Mouse (Mus musculus) heart, adult 8-10 months (tissue): ENCODE data around the gene Relt. TPM values are rescaled to one million over a fixed set of nuclear protein-coding genes. Genes with fewer than 3 reads are reported as not detected.

Source experiments
- DNase-seq: peaks from one replicate; pipeline ENCODE4 v3.0.0; 2022; ENCODE audit warnings: low spot score
- total RNA-seq, 4 experiments: library from RNA; stranded (reverse); gene quantifications; 2 replicates each; pipeline ENCODE4 v1.2.4; 2022

The Relt gene
- total RNA-seq = 1 to 10 TPM; 3.8 to 4.1 (median 3.9) TPM

DNA sequence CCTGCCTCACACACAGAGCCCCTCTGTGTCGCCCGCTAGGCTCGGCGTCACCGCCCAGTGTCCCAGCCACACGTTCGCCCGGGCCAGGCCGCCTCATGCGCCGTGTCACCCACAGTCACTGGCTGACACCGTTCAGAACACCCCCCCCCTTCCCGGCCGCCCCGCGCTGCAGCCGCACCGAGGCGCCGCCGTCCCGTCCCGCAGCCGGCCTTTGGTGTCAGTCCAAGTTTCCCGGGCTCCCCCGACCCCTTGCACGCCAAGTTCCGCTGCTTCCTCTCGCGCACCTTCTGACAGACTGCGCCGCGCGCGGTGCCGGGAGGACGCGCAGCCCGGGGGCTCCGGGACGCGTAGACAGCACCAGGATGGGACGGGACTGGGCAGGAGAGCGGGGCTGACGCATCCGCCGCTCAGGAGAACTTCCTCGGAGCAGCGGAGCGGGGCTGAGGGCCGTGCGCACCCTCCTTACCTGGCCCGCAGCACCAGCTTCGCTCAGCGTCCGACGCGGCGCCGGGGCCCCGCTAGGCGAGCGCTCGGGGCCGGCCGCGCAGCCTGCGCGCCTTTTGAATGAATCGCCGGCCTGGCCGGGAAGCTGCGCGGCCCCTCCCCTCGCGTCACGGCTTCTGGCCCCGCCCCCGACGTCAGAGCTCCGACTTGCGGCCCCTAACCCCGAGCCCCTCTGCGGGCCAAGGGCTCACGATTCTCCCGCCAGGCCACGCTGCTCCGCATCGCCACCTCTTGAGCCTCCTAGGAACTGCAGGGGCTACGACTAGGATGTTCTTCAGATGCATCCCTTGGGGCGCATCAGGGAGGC is at the start of gene Relt:
Relt (minus strand) TSS at position 619 of the 811 bp plus-strand sequence.
- peak; percentile 93 for DNase-seq

DNA sequence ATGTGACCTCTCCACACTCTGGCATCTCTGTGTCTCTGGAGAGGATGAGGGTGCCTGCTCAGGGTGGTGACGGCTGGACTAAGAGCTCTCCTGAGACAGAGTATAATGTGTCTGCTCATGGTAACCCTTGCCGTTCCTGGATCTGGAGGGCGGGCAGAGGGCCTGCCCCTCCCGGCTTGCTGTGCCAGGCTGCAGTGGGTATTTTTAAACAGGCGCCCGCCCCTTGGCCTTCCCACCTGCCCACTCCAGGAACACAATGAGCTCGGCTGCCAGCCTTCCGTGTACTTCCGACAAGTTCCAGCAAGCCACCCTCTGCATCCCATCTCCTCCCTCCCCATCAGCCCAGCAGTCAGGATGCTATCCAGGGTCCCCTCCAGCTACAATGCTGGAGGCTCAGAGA is 48.5 kb upstream of the Relt start:
- DNase-seq = no peak

GRCm38 (mm10) chr7:100911246-100911770 is 48.1 kb upstream of the Relt start:
- peak; percentile 45 for DNase-seq

DNA sequence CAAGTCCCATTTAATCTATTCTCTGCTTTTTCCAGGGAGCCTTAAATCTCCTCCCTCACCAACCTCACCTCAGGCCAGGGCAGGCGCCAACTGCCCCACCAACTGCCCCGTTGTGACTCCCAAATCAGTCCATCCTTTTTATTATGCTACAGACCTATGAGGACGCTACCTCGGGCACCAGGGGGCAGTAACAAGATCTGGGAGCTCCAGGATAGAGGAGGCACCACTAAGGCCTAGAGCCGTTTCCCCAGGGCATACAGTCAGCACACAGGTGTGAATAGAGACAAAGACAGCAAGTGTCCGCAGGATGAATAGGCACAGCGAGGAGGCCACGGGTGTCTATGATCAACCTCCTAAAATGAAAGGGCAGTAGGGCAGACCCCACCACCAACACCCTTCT is 45.3 kb upstream of the Relt start:
- DNase-seq = no peak

DNA sequence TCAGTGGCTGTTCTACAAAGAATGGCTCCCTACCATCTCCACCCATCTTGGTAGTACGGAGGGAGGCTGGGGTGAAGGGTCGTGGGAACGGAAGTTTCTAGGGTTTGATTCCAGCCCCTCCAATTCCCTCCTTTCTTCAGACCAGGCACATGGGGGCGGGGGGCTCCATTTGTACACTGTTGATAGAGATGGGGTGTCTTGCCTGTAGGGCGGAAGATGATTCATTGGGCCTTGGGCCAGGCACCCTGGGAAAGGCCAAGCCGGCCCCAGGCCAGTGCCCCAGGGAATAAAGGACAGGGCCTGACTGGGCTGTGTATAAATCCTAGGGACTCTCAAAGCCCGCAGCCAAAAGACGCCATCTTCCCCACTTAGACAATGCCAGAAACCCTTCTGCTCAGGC is 44.8 kb upstream of the Relt start:
- DNase-seq = peak; percentile 58

DNA sequence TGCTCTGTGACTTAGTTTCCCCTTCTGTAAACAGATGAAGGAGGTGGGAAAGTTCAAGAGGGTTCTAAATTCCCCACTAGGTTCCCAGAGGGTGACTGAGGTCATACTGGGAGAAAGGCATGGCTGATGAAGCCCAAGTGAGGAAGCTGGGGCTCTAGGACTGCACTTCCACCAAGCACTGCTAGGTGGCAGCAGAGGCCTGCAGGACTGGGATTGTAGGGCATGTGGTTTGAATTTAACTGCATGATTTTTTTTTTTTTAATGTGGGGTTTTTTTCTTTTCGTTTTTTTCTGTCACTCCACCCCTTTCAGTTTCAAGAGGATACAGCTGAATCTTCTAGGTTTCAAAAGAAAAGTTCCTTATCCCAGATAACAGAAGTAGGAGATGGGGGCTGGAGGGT is 44.0 kb upstream of the Relt start:
- DNase-seq = peak; percentile 89

- DNase-seq = no peak
Observed at GRCm38 (mm10) chr7:100906029-100906789, 43.0 kb upstream of the Relt start.

- DNase-seq = no peak
Observed at GRCm38 (mm10) chr7:100905037-100905436, 41.8 kb upstream of the Relt start.

- no peak for DNase-seq
Observed at GRCm38 (mm10) chr7:100904612-100905011, 41.4 kb upstream of the Relt start.

GRCm38 (mm10) chr7:100902451-100903137 is 39.3 kb upstream of the Relt start:
- DNase-seq = no peak

DNA sequence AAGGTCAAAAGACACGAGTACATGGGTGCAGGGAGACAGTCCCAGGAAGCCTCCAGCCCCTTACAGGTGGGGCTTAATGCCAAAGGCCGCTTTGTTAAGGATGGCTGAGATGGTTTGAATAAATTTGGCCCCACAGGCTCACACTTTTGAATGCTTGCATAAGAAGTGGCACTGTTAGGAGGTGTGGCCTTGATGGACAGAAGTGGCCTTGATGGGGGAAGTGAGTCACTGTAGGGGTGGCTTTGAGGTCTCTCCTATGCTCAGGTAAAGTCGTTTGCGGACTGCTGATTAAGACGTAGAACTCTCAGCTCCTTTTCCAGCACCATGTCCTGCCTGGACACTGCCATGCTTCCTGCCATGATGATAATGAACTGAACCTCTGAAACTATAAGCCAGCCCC is 34.6 kb upstream of the Relt start:
- DNase-seq = no peak

DNA sequence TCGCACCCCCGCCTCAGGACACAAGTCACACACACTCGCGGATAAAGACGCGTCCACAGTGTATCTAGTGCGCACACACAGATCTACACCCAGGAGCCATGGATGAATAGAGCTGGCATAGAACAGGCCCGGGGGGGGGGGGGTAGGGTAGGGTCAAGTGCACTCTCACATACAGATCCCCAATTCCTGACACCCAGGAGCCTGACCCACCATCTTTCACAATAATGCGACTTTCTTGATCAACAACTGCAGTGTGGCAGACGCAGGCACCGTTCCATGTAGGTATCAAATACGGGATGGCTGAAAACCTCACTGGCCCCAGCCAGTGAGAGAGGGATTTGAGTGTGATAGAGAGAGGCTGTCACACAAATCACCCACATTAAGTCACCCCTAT is 31.6 kb upstream of the Relt start:
- DNase-seq = no peak

- DNase-seq = no peak
Observed at GRCm38 (mm10) chr7:100894057-100894832, 31.0 kb upstream of the Relt start.

DNA sequence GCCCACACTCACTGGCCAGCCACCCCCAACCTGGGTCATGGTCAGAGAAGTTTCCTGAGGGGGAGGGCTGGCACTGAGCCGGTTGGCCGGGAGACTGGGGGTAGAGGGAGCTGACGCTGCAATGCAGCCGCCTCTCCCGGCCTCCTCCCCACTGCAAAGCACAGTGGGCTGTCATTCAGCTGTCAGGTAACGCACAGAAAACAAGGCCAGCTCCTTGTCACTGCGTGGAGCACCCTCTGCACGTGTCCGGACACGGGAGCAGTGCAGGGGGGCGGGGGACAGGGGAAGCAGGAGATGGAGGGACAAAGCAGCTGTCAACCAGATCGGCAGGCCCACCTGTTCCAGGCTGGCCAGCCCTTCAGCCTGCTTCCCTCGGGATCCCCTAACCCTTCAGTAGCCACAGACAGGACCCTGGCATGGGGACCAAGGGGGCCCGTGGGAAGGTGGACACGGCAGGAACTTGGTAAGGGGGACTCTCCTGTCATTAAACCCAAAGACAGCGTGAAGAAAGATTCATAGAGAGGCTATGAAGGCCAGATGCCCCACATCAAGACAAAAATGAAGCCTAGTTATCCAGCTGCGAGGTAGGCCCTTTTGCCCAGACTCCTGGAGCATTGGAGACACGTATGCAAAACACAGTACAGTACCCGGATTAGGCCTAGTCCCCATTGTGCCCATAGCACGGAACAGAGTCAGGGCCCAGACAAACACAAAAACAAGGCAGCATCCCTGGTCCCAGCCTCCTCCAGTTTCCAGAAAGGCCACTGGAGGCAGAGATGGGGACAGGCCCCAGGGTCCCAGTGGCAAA is 30.2 kb upstream of the Relt start:
- no peak for DNase-seq

DNA sequence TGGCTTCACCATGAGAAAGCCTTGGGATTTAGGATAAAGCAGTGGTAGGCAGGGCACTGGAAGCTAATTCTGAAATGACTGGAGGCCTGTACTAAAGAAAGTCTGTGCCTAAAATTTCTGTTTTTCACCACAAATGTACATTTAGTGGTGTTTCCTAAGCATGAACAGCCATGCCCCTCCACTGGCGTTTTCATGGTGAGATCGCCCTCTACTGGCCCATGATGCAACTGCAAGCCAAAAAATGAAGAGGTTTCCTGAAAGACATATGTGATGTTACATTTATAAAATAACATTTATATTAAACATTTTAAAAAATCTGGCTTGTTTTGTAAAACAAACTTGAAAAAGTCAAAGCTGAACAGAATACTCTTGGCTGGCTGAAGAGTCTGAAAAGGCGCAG is 23.3 kb upstream of the Relt start:
- DNase-seq = peak; percentile 59

DNA sequence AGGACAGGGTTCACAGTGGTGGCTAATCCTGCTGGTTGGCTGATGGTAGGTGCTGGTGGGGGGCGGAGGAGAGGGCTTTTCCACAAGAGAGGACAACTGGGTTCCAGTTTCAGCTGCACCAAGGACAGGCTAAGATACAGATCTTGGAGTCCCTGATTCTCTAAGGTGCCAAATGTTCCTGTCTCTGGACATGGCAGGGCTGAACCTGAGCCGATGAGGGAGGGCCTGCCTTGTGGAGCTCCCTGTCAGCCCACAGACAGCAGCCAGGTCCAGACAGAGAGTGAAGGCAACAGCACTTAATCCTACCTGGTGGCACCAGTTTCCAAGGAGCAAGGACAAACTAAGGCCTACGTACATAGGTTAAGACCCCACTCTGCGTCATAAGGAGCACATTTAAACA is 21.2 kb upstream of the Relt start:
- no peak for DNase-seq

DNA sequence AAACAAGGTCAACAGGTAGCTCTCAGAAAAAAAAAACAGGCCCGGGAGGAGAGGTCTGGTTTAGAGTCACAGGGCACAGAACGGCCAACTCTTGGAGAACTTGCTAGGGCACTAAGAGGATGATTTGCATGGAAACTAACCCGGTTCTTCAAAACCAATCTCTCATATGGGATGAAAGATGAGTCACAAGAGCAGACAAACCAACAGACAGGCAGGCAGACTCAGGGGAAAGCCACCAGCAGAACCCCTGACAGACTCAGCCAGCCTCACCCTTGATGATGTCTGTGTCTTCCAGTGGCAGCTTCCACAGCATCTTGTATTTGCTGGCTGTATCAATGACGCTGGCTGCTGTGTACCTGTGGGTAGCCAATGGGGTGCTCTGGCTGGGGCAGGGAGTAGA is 18.7 kb upstream of the Relt start:
- no peak for DNase-seq

DNA sequence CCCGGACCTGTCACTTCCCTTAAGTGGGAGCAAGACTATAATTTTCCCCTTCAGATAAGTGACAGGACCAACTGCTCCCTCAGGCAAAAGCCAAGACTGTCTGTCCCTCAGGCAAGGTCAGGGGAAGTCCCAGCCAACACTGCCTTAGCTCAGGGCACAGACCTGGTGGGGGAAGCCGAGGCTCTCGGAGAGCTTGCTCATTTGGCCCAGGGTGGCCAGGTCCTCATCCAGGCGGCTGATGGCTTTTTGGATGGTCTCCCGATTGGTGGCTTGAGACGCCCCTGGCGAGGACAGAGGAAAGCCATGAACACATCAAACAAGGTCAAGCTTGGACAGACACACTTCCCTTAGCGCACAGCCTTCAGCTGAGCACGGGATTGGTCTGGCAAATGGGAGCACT is 18.3 kb upstream of the Relt start:
- no peak for DNase-seq

- peak; percentile 48 for DNase-seq
Observed at GRCm38 (mm10) chr7:100879595-100879994, 16.3 kb upstream of the Relt start.

- DNase-seq = no peak
Observed at GRCm38 (mm10) chr7:100876771-100877170, 13.5 kb upstream of the Relt start.

GRCm38 (mm10) chr7:100876293-100876692 is 13.0 kb upstream of the Relt start:
- DNase-seq = no peak
